Mouse (Mus musculus): ENCODE measurements around the gene Pebp1. TPM values are rescaled to one million over a fixed set of nuclear protein-coding genes. Genes with fewer than 3 reads are reported as not detected.

Gene Pebp1
- 1,116 and 1,205 TPM in 2 replicates for polyA plus RNA-seq (2015; fragmentation: Nextera tagmentation; extraction: Ambion mirVana)

GRCm38 (mm10) chr5:117286831-117287822, at the start of gene Pebp1:
Gene Pebp1 (minus strand): TSS chr5:117287625.
- H3K9ac ChIP-seq (ENCODE audit: low read depth, low read length): peak within 1 kb of the TSS; percentile 79
- 1% methylated on average over 63 of the region's 77 CpGs for WGBS
- peaks cover 22% of the 10 kb centered on the region for H3K4me1 ChIP-seq (ENCODE audit: control insufficient read depth, insufficient read depth, low read depth, low read length)
- H3K9me3 ChIP-seq (ENCODE audit: control insufficient read depth, low read length): no peaks in the 10 kb centered on the region
- peaks cover 2% of the 10 kb centered on the region; the same call in 1 of the 2 replicates for H3K36me3 ChIP-seq (ENCODE audit: control insufficient read depth, insufficient read depth, low read length)
- H3K27ac ChIP-seq (ENCODE audit: low read depth, low read length): peak within 1 kb of the TSS; percentile 63
- no peaks in the 10 kb centered on the region for H3K27me3 ChIP-seq (replicated peaks; ENCODE audit: control insufficient read depth, insufficient read depth, low read length)
- ATAC-seq: peak; percentile 97
- H3K4me2 ChIP-seq (ENCODE audit: low read length): peak within 1 kb of the TSS; percentile 73
- H3K4me3 ChIP-seq (ENCODE audit: low read length): peak within 1 kb of the TSS; percentile 76

- Histone ChIP-seq H3K9ac (ENCODE audit: low read depth, low read length) (no peak overlapping the region), H3K4me1 (ENCODE audit: control insufficient read depth, insufficient read depth, low read depth, low read length) (no peaks in the 10 kb centered on the region), H3K4me2 (ENCODE audit: low read length) (no peak overlapping the region), H3K27ac (ENCODE audit: low read depth, low read length) (no peak overlapping the region), H3K9me3 (ENCODE audit: control insufficient read depth, low read length) (0 out of 2 replicates have a peak, but pooled peaks cover 4% of the 10 kb centered on the region), H3K27me3 (replicated peaks; ENCODE audit: control insufficient read depth, insufficient read depth, low read length) (no peaks in the 10 kb centered on the region), H3K36me3 (ENCODE audit: control insufficient read depth, insufficient read depth, low read length) (no peaks in the 10 kb centered on the region), H3K4me3 (ENCODE audit: low read length) (no peak overlapping the region)
- ATAC-seq: no peak
- WGBS: 88% methylated on average over 7 of the region's 7 CpGs
Observed at GRCm38 (mm10) chr5:117330457-117330856, 43.0 kb upstream of the Pebp1 start.

GRCm38 (mm10) chr5:117326408-117326807, 39.0 kb upstream of the Pebp1 start:
- ATAC-seq: no peak
- WGBS: 79% methylated on average over 6 of the region's 6 CpGs
- Histone ChIP-seq H3K27me3 (replicated peaks; ENCODE audit: control insufficient read depth, insufficient read depth, low read length) (no peaks in the 10 kb centered on the region), H3K4me1 (ENCODE audit: control insufficient read depth, insufficient read depth, low read depth, low read length) (no peaks in the 10 kb centered on the region), H3K9ac (ENCODE audit: low read depth, low read length) (no peak overlapping the region), H3K36me3 (ENCODE audit: control insufficient read depth, insufficient read depth, low read length) (no peaks in the 10 kb centered on the region), H3K9me3 (ENCODE audit: control insufficient read depth, low read length) (no peaks in the 10 kb centered on the region), H3K4me3 (ENCODE audit: low read length) (no peak overlapping the region), H3K4me2 (ENCODE audit: low read length) (no peak overlapping the region), H3K27ac (ENCODE audit: low read depth, low read length) (no peak overlapping the region)

GRCm38 (mm10) chr5:117323751-117324150, 36.3 kb upstream of the Pebp1 start:
- no peaks in the 10 kb centered on the region for H3K9me3 ChIP-seq (ENCODE audit: control insufficient read depth, low read length)
- 86% methylated on average over 9 of the region's 9 CpGs for WGBS
- H3K36me3 ChIP-seq (ENCODE audit: control insufficient read depth, insufficient read depth, low read length): no peaks in the 10 kb centered on the region
- peaks cover 8% of the 10 kb centered on the region; the same call in 1 of the 2 replicates for H3K4me1 ChIP-seq (ENCODE audit: control insufficient read depth, insufficient read depth, low read depth, low read length)
- peaks cover 4% of the 10 kb centered on the region; the same call in 1 of the 2 replicates for H3K27me3 ChIP-seq (replicated peaks; ENCODE audit: control insufficient read depth, insufficient read depth, low read length)
- no peak overlapping the region for H3K4me3 ChIP-seq (ENCODE audit: low read length)
- H3K9ac ChIP-seq (ENCODE audit: low read depth, low read length): no peak overlapping the region
- ATAC-seq: no peak
- no peak overlapping the region for H3K4me2 ChIP-seq (ENCODE audit: low read length)
- no peak overlapping the region for H3K27ac ChIP-seq (ENCODE audit: low read depth, low read length)

- Histone ChIP-seq H3K36me3 (ENCODE audit: control insufficient read depth, insufficient read depth, low read length) (no peaks in the 10 kb centered on the region), H3K27ac (ENCODE audit: low read depth, low read length) (no peak within 1 kb of the TSS), H3K4me3 (ENCODE audit: low read length) (peak within 1 kb of the TSS; percentile 65), H3K9me3 (ENCODE audit: control insufficient read depth, low read length) (no peaks in the 10 kb centered on the region), H3K9ac (ENCODE audit: low read depth, low read length) (peak within 1 kb of the TSS; percentile 73), H3K4me2 (ENCODE audit: low read length) (peak within 1 kb of the TSS; percentile 97), H3K4me1 (ENCODE audit: control insufficient read depth, insufficient read depth, low read depth, low read length) (peaks cover 8% of the 10 kb centered on the region; the same call in 1 of the 2 replicates), H3K27me3 (replicated peaks; ENCODE audit: control insufficient read depth, insufficient read depth, low read length) (peaks cover 12% of the 10 kb centered on the region; the same call in 1 of the 2 replicates)
- under 1% methylated on average over 74 of the region's 81 CpGs for WGBS
- peak; percentile 85 for ATAC-seq
Observed at GRCm38 (mm10) chr5:117318741-117319629, 31.6 kb upstream of the Pebp1 start, which contains the start of gene Vsig10. Gene Vsig10 (plus strand): TSS chr5:117319083.

GRCm38 (mm10) chr5:117314587-117315428, 27.4 kb upstream of the Pebp1 start:
- Histone ChIP-seq H3K9me3 (ENCODE audit: control insufficient read depth, low read length) (no peaks in the 10 kb centered on the region), H3K36me3 (ENCODE audit: control insufficient read depth, insufficient read depth, low read length) (no peaks in the 10 kb centered on the region), H3K4me3 (ENCODE audit: low read length) (no peak overlapping the region), H3K27me3 (replicated peaks; ENCODE audit: control insufficient read depth, insufficient read depth, low read length) (peaks cover 9% of the 10 kb centered on the region; the same call in 1 of the 2 replicates), H3K27ac (ENCODE audit: low read depth, low read length) (no peak overlapping the region), H3K4me2 (ENCODE audit: low read length) (no peak overlapping the region), H3K9ac (ENCODE audit: low read depth, low read length) (no peak overlapping the region), H3K4me1 (ENCODE audit: control insufficient read depth, insufficient read depth, low read depth, low read length) (peaks cover 6% of the 10 kb centered on the region; the same call in 1 of the 2 replicates)
- WGBS: 11% methylated on average over 9 of the region's 9 CpGs
- no peak for ATAC-seq

- no peaks in the 10 kb centered on the region for H3K9me3 ChIP-seq (ENCODE audit: control insufficient read depth, low read length)
- peaks cover 9% of the 10 kb centered on the region; the same call in 1 of the 2 replicates for H3K27me3 ChIP-seq (replicated peaks; ENCODE audit: control insufficient read depth, insufficient read depth, low read length)
- no peaks in the 10 kb centered on the region; the same call in 1 of the 2 replicates for H3K4me1 ChIP-seq (ENCODE audit: control insufficient read depth, insufficient read depth, low read depth, low read length)
- no peak for ATAC-seq
- H3K9ac ChIP-seq (ENCODE audit: low read depth, low read length): no peak overlapping the region
- no peak overlapping the region for H3K4me3 ChIP-seq (ENCODE audit: low read length)
- no peaks in the 10 kb centered on the region for H3K36me3 ChIP-seq (ENCODE audit: control insufficient read depth, insufficient read depth, low read length)
- H3K4me2 ChIP-seq (ENCODE audit: low read length): peak overlapping the region; percentile 24
- WGBS: 42% methylated on average over 10 of the region's 10 CpGs
- no peak overlapping the region for H3K27ac ChIP-seq (ENCODE audit: low read depth, low read length)
Observed at GRCm38 (mm10) chr5:117313909-117314308, 26.5 kb upstream of the Pebp1 start.

- 33% methylated on average over 14 of the region's 14 CpGs for WGBS
- H3K9me3 ChIP-seq (ENCODE audit: control insufficient read depth, low read length): no peaks in the 10 kb centered on the region
- H3K4me3 ChIP-seq (ENCODE audit: low read length): no peak overlapping the region
- peaks cover 9% of the 10 kb centered on the region; the same call in 1 of the 2 replicates for H3K27me3 ChIP-seq (replicated peaks; ENCODE audit: control insufficient read depth, insufficient read depth, low read length)
- H3K27ac ChIP-seq (ENCODE audit: low read depth, low read length): no peak overlapping the region
- H3K4me1 ChIP-seq (ENCODE audit: control insufficient read depth, insufficient read depth, low read depth, low read length): no peaks in the 10 kb centered on the region; the same call in 1 of the 2 replicates
- ATAC-seq: no peak
- H3K4me2 ChIP-seq (ENCODE audit: low read length): peak overlapping the region; percentile 24
- no peak overlapping the region for H3K9ac ChIP-seq (ENCODE audit: low read depth, low read length)
- H3K36me3 ChIP-seq (ENCODE audit: control insufficient read depth, insufficient read depth, low read length): no peaks in the 10 kb centered on the region
Observed at GRCm38 (mm10) chr5:117313420-117313819, 26.0 kb upstream of the Pebp1 start.

Data from hindbrain, embryonic 16.5 days (tissue).